8 mouse cellular contexts compared by ENCODE assay signal in the genomic region with DNA sequence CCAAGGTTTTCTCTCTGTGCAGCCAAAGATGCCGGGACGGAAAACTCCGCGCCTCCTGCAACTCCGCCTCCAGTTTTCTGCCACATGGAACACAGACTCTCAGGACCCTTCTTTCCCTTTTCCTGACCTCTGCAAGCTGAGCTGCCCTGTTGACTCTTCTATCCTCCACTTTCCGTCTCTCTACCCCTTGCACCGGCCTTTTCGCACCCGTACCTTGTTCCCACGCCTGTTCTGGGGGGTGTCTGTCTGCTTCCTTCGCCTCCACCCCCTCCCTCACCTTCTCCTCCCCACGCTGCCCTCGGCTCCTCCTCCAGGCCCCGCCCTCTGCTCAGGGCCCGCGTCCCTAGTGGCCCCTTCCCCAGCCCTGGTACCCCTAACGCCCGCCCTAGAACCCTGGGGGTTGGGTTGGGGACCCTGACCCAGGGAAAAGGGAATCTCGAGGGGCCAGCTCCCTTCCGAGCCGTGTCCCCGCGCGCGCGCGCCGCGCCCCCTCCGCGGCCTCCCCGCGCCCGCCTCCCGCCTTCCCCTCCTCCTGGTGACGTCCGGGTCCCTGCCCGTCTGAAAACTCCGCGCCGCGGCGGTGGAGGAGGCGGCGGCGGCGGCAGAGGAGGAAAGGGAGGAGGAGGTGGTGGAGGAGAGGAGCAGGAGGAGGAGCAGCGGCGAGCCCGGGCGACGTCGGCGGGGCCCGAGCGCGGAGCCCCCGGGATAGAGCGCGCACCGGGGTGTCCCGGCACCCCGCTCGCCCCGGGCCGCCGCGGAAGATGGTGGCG. TPM values are rescaled to one million over a fixed set of nuclear protein-coding genes. Genes with fewer than 3 reads are reported as not detected.
DNase-seq lines count a peak whose midpoint lies in the region; ATAC-seq and TF ChIP-seq lines count a peak whose summit lies in the region.

A gene (plus strand): TSS at position 562 of the 770 bp plus-strand sequence.

- H3K36me3 ChIP-seq in hindbrain, embryonic 16.5 days (ENCODE audit: control insufficient read depth, insufficient read depth, low read length), result no peaks in the 10 kb centered on the region

- ATAC-seq in Patski, result peak; percentile 55
- peak; percentile 90 for ATAC-seq in hindbrain, embryonic 16.5 days
- peak; percentile 73 for ATAC-seq in megakaryocyte, adult 5-6 weeks (ENCODE audit: poor library complexity, severe bottlenecking)

- POLR2A ChIA-PET in Patski (lab: Charles Lee), result no interaction called here

- WGBS in hindbrain, embryonic 16.5 days, result under 1% methylated on average over 52 of the region's 69 CpGs

- in situ Hi-C loops in Patski (cut with MboI; ENCODE audit: low pct_unique_long_range_greater_than_20kb), result loop anchor here (5.0 kb wide), 5 partner anchors 92 to 722 kb away; no protein-coding TSS in a partner anchor

- peaks cover 10% of the 10 kb centered on the region for H3K4me1 ChIP-seq in hindbrain, embryonic 16.5 days (ENCODE audit: control insufficient read depth, insufficient read depth, low read depth, low read length)

- H3K4me3 ChIP-seq in gastrocnemius, adult 2 months, result peak within 1 kb of the TSS; percentile 95
- H3K4me3 ChIP-seq in hindbrain, embryonic 16.5 days (ENCODE audit: low read length), result peak within 1 kb of the TSS; percentile 86

- no peak for DNase-seq in Patski (ENCODE audit: low read depth, low spot score)
- peak; percentile 73 to 79 for DNase-seq in cerebellum, postnatal 25 days
- DNase-seq in gastrocnemius, adult 2 months, result peak; percentile 91
- peak; percentile 70 to 72 for DNase-seq in left cerebral cortex, adult 8-10 months (ENCODE audit: low spot score in 2 of 2)
- DNase-seq in right cerebral cortex, adult 18-20 months, result peak; percentile 87
- DNase-seq in urinary bladder, adult 2 months (ENCODE audit: low spot score), result peak; percentile 72

- peak within 1 kb of the TSS; percentile 95 for H3K9ac ChIP-seq in hindbrain, embryonic 16.5 days (ENCODE audit: low read depth, low read length)

- H3K4me2 ChIP-seq in hindbrain, embryonic 16.5 days (ENCODE audit: low read length), result peak within 1 kb of the TSS; percentile 85

- intact Hi-C loops in gastrocnemius, adult 2 months (cut with DNase I), result loop anchor here (5.0 to 10.0 kb wide), 2 partner anchors 144 to 187 kb away; no protein-coding TSS in a partner anchor

- H3K27ac ChIP-seq in gastrocnemius, adult 2 months, result peak within 1 kb of the TSS; percentile 94
- peak within 1 kb of the TSS; percentile 87 for H3K27ac ChIP-seq in hindbrain, embryonic 16.5 days (ENCODE audit: low read depth, low read length)

- H3K9me3 ChIP-seq in hindbrain, embryonic 16.5 days (ENCODE audit: control insufficient read depth, low read length), result no peaks in the 10 kb centered on the region

- TF ChIP-seq CTCF in Patski (IDR thresholded peaks at IDR 0.05), result no peak
- TF ChIP-seq CTCF in gastrocnemius, adult 2 months (IDR thresholded peaks at IDR 0.05), result no peak

- H3K27me3 ChIP-seq in Patski, result no peaks in the 10 kb centered on the region
- H3K27me3 ChIP-seq in hindbrain, embryonic 16.5 days (replicated peaks; ENCODE audit: control insufficient read depth, insufficient read depth, low read length), result no peaks in the 10 kb centered on the region

- CTCF ChIA-PET in Patski (lab: Charles Lee), result no interaction called here

RNA-seq across cellular contexts. Expression of the gene that starts here (rescaled TPM):
- 20.1 TPM for polyA plus RNA-seq in Patski (2021)
- total RNA-seq in gastrocnemius, adult 2 months (2021), result 1 to 10 TPM; 5.5 to 9.5 TPM
- 2.9 TPM in 2 replicates for polyA plus RNA-seq in hindbrain, embryonic 16.5 days (2015; fragmentation: Nextera tagmentation; extraction: Ambion mirVana)
- 10 to 100 TPM; 46.8 to 52.9 (median 48.7) TPM for total RNA-seq in left cerebral cortex, adult 8-10 months (2022)
- total RNA-seq in megakaryocyte, adult 5-6 weeks (2015), result 26.8 and 27.9 TPM in 2 replicates
- 13.7 and 23.3 TPM in 2 replicates for total RNA-seq in megakaryocyte, adult 5-6 weeks (2017)
- 2.3 and 2.5 TPM in 2 replicates for polyA plus RNA-seq in urinary bladder, adult 2 months (2012; rRNA removed)
